Mouse (Mus musculus): ENCODE results near the gene Slc17a8. TPM values are rescaled to one million over a fixed set of nuclear protein-coding genes. Genes with fewer than 3 reads are reported as not detected.

Slc17a8 gene
- polyA plus RNA-seq, 1 experiment from 2014 or later = not detected

DNA sequence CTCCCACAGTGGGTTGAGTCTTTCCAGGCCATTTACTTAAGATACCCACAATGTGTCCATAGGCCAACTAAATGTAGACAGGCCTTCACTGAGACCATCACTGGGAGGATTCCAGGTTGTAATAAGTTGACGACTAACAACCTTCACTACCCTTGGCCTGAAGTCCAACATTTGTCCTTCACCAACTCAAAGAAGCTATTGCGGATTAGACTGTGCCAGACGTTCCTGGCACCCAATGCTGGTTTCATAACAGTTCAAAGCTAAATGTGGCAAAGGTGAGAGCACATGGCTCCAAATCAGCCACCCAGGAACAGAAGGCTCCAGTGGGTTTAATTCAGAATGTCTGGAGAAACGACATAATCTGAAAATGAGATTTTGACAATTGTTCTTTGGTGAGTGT is 12.1 kb upstream of the Slc17a8 start:
- H3K4me1 ChIP-seq = no peaks in the 10 kb centered on the region
- H3K4me2 ChIP-seq = no peak overlapping the region
- 90% methylated on average over 4 of the region's 4 CpGs for WGBS
- no peak overlapping the region for H3K4me3 ChIP-seq
- H3K27ac ChIP-seq = no peak overlapping the region
- H3K9ac ChIP-seq = no peak overlapping the region
- no peaks in the 10 kb centered on the region for H3K9me3 ChIP-seq
- H3K36me3 ChIP-seq = no peaks in the 10 kb centered on the region
- H3K27me3 ChIP-seq = no peaks in the 10 kb centered on the region
- no peak for ATAC-seq (ENCODE audit: insufficient number of reproducible peaks, insufficient read depth, low FRiP score, low TSS enrichment, low read depth)

DNA sequence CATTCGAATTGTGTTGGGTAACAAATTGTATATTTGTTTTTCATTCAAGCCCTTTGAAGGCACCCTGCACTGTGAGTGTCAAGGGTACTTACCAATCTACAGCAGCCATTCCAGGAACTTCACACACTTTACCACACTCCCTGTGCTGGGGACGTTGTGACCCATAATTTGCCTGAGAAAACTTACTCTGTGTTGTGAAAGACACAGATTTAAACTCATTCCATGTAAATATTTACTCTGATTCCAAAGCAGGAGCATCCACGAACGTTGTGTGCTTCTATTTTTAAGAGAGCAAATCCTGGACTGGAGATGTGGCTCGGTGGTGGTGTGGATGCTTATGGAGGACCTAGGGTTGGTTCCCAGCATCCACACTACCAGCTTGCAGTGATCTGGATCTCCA is 10.8 kb upstream of the Slc17a8 start:
- Histone ChIP-seq H3K36me3 (no peaks in the 10 kb centered on the region), H3K9ac (no peak overlapping the region), H3K9me3 (no peaks in the 10 kb centered on the region), H3K4me1 (no peaks in the 10 kb centered on the region), H3K27me3 (no peaks in the 10 kb centered on the region), H3K27ac (no peak overlapping the region), H3K4me3 (no peak overlapping the region), H3K4me2 (no peak overlapping the region)
- 66% methylated on average over 5 of the region's 5 CpGs for WGBS
- no peak for ATAC-seq (ENCODE audit: insufficient number of reproducible peaks, insufficient read depth, low FRiP score, low TSS enrichment, low read depth)

DNA sequence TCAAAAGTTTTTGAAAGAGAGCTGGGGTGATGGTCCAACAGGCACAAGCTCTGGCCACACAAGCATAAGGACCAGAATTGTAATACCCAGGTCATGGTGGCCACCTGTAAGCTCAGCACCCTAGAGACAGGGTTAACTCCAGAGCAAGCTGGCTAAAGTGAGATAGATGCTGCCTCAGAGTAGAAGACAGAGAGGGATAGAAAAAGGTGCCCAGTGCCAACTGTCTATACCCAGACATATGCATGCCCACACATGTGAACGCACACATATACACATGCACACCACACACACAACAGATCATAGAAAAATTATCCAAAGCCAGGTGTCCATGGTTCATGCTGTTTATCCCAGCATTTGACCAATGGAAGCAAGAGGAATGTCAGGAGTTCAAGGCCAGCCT is 9.5 kb upstream of the Slc17a8 start:
- no peak overlapping the region for H3K9ac ChIP-seq
- no peaks in the 10 kb centered on the region for H3K36me3 ChIP-seq
- H3K27me3 ChIP-seq = no peaks in the 10 kb centered on the region
- WGBS = 94% methylated on average over 1 of the region's 1 CpGs
- H3K4me3 ChIP-seq = no peak overlapping the region
- no peak overlapping the region for H3K4me2 ChIP-seq
- H3K27ac ChIP-seq = no peak overlapping the region
- no peak for ATAC-seq (ENCODE audit: insufficient number of reproducible peaks, insufficient read depth, low FRiP score, low TSS enrichment, low read depth)
- H3K9me3 ChIP-seq = no peaks in the 10 kb centered on the region
- no peaks in the 10 kb centered on the region for H3K4me1 ChIP-seq

DNA sequence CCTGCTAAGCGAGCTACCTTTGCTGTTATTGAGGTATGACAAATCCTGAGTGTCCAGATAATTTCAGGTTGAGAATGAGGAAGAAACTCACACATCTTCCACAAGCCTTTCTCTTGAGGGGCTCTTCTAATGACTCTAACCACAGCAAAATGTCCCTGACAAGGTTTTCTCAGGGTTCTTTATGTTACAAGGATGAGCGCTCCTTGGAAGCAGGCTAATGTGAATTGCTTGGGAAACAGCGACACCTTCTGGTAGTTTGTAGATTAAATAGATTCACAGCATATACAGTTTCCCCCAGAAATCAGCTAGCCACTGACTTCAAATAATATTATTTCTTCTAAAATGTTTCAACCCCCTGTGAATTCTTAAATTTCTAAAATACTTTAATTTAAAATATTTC is 9.0 kb upstream of the Slc17a8 start:
- no peak for ATAC-seq (ENCODE audit: insufficient number of reproducible peaks, insufficient read depth, low FRiP score, low TSS enrichment, low read depth)
- no peaks in the 10 kb centered on the region for H3K36me3 ChIP-seq
- no peaks in the 10 kb centered on the region for H3K27me3 ChIP-seq
- H3K27ac ChIP-seq = no peak overlapping the region
- WGBS = 25% methylated on average over 3 of the region's 3 CpGs
- H3K4me3 ChIP-seq = no peak overlapping the region
- H3K9me3 ChIP-seq = no peaks in the 10 kb centered on the region
- H3K4me2 ChIP-seq = no peak overlapping the region
- H3K4me1 ChIP-seq = no peaks in the 10 kb centered on the region
- no peak overlapping the region for H3K9ac ChIP-seq

DNA sequence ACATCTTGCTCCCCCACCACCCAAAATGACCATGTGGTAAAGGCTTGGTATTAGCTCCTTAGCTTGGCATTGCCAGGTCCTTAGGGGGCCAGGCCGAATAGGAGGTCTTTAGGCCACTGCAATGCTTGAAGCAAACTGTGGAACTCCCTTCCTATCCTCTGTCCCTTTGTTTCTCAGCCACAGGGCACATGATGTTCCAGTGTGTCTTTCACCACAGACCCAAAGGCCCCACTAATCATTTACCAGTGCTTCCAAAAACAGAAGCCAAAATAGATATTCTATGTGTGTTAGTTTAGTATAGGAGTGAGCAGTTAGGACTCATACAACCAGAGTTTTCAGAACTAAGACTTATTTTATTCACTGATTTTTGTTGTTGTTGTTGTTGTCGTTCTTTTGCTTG is 5.7 kb upstream of the Slc17a8 start:
- Histone ChIP-seq H3K27ac (no peak overlapping the region), H3K4me3 (no peak overlapping the region), H3K4me1 (no peaks in the 10 kb centered on the region), H3K36me3 (no peaks in the 10 kb centered on the region), H3K27me3 (peaks cover 3% of the 10 kb centered on the region; the same call in 1 of the 2 replicates), H3K9ac (no peak overlapping the region), H3K9me3 (no peaks in the 10 kb centered on the region), H3K4me2 (no peak overlapping the region)
- ATAC-seq (ENCODE audit: insufficient number of reproducible peaks, insufficient read depth, low FRiP score, low TSS enrichment, low read depth) = no peak
- WGBS = 87% methylated on average over 2 of the region's 2 CpGs

DNA sequence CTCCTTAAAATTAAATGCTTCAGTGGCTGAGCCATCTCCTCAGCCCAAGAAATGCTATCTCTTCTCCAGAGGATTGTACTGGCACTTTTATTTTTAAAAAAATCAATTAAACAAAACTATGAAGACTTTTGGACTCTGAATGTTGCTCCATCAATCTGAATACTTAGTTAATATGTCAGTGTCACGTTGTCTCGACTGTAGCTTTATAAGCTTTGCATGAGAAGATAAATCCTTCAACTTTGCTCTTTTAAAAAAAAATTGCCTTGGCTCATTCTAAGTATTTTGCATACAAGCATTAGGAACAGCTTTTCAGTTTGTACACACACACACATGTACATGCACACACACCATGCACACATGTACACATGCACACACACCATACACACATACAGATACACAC is 3.1 kb upstream of the Slc17a8 start:
- WGBS = 92% methylated on average over 2 of the region's 2 CpGs
- Histone ChIP-seq H3K36me3 (no peaks in the 10 kb centered on the region), H3K27me3 (peaks cover 13% of the 10 kb centered on the region), H3K27ac (no peak overlapping the region), H3K9ac (no peak overlapping the region), H3K4me1 (no peaks in the 10 kb centered on the region), H3K9me3 (no peaks in the 10 kb centered on the region), H3K4me2 (no peak overlapping the region), H3K4me3 (no peak overlapping the region)
- ATAC-seq (ENCODE audit: insufficient number of reproducible peaks, insufficient read depth, low FRiP score, low TSS enrichment, low read depth) = no peak

DNA sequence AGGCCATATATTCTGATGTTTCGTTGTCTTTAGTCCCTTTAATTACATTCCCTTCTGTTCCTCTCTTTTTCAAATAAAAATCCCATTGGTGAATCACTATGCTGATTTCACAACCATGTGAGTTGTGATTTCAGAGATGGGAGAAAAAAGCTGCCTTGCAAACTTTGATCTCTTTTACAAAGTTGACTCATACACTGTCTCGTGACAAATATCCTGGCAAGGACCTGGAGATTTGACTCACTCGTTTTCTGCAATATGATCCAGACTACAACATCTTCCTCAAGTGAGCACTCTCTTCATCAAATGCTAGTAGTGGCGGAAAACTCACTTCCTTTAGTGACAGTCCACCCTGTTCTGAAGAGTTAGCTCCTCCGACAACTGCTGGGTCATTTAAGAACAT is 21.7 kb downstream of the Slc17a8 start:
- Histone ChIP-seq H3K4me2 (no peak overlapping the region), H3K27ac (no peak overlapping the region), H3K27me3 (no peaks in the 10 kb centered on the region), H3K9me3 (no peaks in the 10 kb centered on the region), H3K36me3 (no peaks in the 10 kb centered on the region), H3K9ac (no peak overlapping the region), H3K4me3 (no peak overlapping the region), H3K4me1 (no peaks in the 10 kb centered on the region)
- no peak for ATAC-seq (ENCODE audit: insufficient number of reproducible peaks, insufficient read depth, low FRiP score, low TSS enrichment, low read depth)
- 64% methylated on average over 5 of the region's 5 CpGs for WGBS

DNA sequence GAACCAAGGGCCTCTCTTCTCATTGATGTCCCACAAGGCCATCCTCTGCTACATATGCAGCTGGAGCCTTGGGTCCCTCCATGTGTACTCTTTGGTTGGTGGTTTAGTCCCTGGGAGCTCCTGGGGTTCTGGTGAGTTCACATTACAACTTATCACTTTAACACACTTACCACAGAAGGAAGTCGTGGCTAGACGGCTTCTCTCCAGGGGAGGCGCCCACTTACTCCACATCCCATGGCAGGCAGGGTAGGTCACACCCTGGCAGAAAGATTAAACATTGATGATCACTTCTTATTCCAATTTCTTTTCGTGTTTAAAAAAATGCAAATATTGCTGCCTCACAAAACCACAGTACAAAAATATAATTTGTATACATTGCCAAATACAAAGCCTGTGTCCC is 23.8 kb downstream of the Slc17a8 start:
- no peak for ATAC-seq (ENCODE audit: insufficient number of reproducible peaks, insufficient read depth, low FRiP score, low TSS enrichment, low read depth)
- H3K27ac ChIP-seq = no peak overlapping the region
- no peaks in the 10 kb centered on the region for H3K27me3 ChIP-seq
- H3K4me3 ChIP-seq = no peak overlapping the region
- WGBS = 78% methylated on average over 4 of the region's 4 CpGs
- H3K4me1 ChIP-seq = no peaks in the 10 kb centered on the region
- no peaks in the 10 kb centered on the region for H3K36me3 ChIP-seq
- no peak overlapping the region for H3K9ac ChIP-seq
- H3K9me3 ChIP-seq = no peaks in the 10 kb centered on the region
- no peak overlapping the region for H3K4me2 ChIP-seq

DNA sequence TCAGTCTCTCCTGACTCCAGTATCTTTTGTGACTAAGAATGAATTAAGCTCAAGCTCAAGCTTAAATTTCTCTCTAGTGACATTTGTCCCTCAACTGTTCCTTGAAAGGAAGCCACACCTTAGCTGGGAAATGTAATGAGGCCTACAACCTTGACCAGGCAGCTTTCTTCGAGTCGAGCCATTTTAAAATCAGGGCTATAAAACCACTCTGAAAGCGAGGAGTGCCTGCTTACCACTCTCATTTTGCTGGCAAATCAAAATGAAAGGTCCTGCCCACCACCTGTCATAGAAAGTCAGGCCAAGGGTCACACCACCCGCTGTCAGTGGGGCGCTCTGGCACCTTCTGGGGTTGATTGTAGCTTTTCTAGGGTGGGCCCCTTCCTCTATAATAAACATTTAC is 25.1 kb downstream of the Slc17a8 start:
- Histone ChIP-seq H3K27ac (no peak overlapping the region), H3K4me3 (no peak overlapping the region), H3K4me1 (no peaks in the 10 kb centered on the region), H3K27me3 (no peaks in the 10 kb centered on the region), H3K36me3 (no peaks in the 10 kb centered on the region), H3K9ac (no peak overlapping the region), H3K9me3 (no peaks in the 10 kb centered on the region), H3K4me2 (no peak overlapping the region)
- ATAC-seq (ENCODE audit: insufficient number of reproducible peaks, insufficient read depth, low FRiP score, low TSS enrichment, low read depth) = no peak
- 92% methylated on average over 5 of the region's 5 CpGs for WGBS

DNA sequence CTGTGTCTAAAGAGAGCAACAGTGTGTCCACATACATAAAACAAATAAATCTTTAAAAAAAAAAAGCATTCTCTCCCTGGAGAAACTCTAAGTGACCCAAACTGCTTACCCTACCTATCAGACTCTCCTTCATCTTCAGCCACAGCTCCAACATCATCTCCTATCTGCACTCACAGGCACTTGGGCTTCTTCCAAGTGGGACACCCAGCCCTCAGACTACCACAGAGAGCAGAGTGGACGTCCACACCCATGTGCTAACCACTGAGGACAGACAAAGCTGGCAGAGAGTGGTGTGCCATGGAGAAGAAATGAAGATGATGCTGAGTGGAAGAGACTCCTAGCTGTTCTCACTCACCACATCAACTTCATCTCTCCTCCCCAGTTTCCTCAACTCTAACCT is 25.5 kb downstream of the Slc17a8 start:
- H3K9ac ChIP-seq = no peak overlapping the region
- no peaks in the 10 kb centered on the region for H3K9me3 ChIP-seq
- no peak overlapping the region for H3K27ac ChIP-seq
- H3K36me3 ChIP-seq = no peaks in the 10 kb centered on the region
- H3K27me3 ChIP-seq = no peaks in the 10 kb centered on the region
- no peaks in the 10 kb centered on the region for H3K4me1 ChIP-seq
- no peak for ATAC-seq (ENCODE audit: insufficient number of reproducible peaks, insufficient read depth, low FRiP score, low TSS enrichment, low read depth)
- H3K4me2 ChIP-seq = no peak overlapping the region
- 81% methylated on average over 1 of the region's 1 CpGs for WGBS
- H3K4me3 ChIP-seq = no peak overlapping the region

DNA sequence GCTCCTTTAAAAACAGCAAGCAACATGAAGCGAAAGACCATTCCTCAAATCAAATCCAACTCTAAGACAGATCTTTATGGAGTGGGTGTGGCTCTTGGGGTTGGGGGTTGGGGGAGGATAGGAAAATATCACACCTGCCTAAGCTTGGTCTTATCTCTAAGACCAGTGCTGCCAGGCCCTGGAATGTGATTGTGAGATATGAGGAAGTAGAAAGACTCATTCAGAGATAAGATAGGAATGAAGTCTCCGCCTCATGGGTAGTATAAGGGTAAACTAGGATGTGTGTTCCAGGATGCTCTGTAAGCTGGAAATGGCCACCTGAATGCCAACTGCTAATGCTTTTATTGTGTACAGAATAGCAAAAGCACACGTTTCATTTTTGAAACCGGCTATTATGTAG is 26.7 kb downstream of the Slc17a8 start:
- Histone ChIP-seq H3K4me2 (no peak overlapping the region), H3K27me3 (no peaks in the 10 kb centered on the region), H3K9me3 (no peaks in the 10 kb centered on the region), H3K27ac (no peak overlapping the region), H3K36me3 (no peaks in the 10 kb centered on the region), H3K9ac (no peak overlapping the region), H3K4me1 (no peaks in the 10 kb centered on the region), H3K4me3 (no peak overlapping the region)
- no peak for ATAC-seq (ENCODE audit: insufficient number of reproducible peaks, insufficient read depth, low FRiP score, low TSS enrichment, low read depth)
- WGBS = 85% methylated on average over 4 of the region's 4 CpGs

DNA sequence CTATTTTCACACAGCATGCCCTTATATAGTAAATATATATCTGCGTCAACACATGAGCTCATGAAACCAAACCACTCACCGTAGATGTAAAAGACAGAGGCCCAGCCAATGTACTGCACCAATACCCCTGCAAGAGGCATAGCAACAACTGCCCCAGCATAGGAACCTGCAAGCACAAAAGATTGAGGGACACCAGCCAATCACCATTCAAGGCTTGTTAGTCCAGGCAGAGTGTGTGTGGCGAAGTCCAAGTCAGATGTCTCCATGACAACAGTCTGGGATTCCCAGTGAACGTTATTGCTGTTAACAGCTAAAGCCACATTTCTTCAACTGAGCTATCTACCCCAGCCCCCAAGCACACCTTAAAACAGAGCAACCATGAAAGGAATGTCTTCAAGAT is 28.3 kb downstream of the Slc17a8 start:
- no peaks in the 10 kb centered on the region for H3K36me3 ChIP-seq
- H3K27ac ChIP-seq = no peak overlapping the region
- H3K4me2 ChIP-seq = no peak overlapping the region
- WGBS = 69% methylated on average over 4 of the region's 4 CpGs
- no peak overlapping the region for H3K4me3 ChIP-seq
- H3K27me3 ChIP-seq = no peaks in the 10 kb centered on the region
- no peak overlapping the region for H3K9ac ChIP-seq
- H3K4me1 ChIP-seq = no peaks in the 10 kb centered on the region
- H3K9me3 ChIP-seq = no peaks in the 10 kb centered on the region
- ATAC-seq (ENCODE audit: insufficient number of reproducible peaks, insufficient read depth, low FRiP score, low TSS enrichment, low read depth) = no peak

DNA sequence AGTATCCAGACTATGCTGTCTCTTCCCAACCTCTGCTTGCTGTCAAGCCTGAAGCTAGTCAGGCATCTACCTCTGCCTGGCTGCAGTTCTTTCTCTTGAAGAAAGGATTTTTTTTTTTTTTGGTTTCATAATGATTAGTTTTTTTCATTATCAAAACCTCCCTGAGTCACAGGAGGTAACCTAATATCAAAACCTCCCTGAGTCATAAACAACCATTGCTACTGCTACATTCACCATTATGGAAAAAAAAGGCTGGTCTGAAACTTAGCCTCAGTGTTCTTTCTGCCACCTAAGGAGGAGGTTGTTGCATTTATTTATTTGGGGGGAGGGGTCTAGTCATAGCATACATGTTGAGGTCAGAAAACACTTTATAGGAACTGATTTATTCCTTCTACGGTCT is 31.2 kb downstream of the Slc17a8 start:
- H3K9ac ChIP-seq = no peak overlapping the region
- no peaks in the 10 kb centered on the region for H3K9me3 ChIP-seq
- 91% methylated on average over 1 of the region's 1 CpGs for WGBS
- H3K4me1 ChIP-seq = no peaks in the 10 kb centered on the region
- ATAC-seq (ENCODE audit: insufficient number of reproducible peaks, insufficient read depth, low FRiP score, low TSS enrichment, low read depth) = no peak
- no peaks in the 10 kb centered on the region for H3K27me3 ChIP-seq
- H3K4me3 ChIP-seq = no peak overlapping the region
- H3K36me3 ChIP-seq = no peaks in the 10 kb centered on the region
- H3K27ac ChIP-seq = no peak overlapping the region
- no peak overlapping the region for H3K4me2 ChIP-seq
